Mouse (Mus musculus) thymus, postnatal 14 days (tissue): ENCODE results near the gene Wtap.
"Not testable (repeated sequence)": the region's sequence is repeated elsewhere in the genome, so short reads cannot be mapped to it uniquely, and the experiment has no call there.

Experiments
- DNase-seq: peaks from one replicate; pipeline ENCODE4 v3.0.0; 2021

Wtap gene

DNA sequence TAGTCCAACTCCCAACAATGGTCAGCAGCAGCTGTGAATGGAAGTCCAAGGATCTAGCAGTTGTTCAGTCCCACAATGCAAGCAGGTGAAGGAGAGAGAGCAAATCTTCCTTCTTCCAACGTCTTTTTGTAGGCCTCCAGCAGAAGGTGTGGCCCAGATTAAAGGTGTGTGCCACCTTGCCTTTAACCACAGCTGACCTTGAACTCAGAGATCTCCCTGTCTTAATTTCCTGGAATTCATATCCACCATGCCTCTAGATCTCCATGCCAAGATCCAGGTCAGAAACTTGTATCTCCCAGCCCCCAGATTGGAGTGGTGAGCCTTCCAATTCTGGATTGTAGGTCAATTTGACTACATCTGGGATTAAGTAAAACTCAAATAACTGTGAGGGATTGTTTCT lies at the start of gene Wtap:
Gene Wtap (minus strand): TSS at position 101 of the 400 bp plus-strand sequence.
- no peak for DNase-seq

DNA sequence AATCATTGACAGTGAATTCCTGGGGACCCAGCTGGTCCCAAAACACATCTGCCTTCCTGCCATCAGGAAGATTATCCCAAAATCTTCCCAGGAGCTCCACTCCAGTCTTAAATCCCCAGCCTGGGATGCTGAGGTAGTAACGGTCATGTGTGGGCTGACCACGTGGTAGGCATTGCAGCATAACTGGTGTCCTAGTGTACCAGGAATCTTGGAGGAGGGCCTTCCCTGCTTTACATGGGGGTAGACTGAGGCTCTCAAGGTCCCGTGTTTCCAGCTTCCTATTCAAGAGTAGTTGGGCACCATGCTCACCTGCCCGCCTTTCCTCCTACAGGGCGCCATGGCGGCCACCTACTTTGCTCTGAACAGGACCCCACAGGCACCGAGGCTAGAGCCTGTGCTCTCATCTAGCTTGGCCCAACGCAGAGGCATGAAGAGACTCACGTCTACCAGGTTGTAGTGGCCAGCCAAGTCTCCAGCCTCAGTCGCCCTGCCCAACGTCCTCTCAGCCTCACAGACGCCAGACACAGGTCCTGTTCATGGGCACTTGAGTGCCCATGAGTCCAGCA lies 42.7 kb upstream of the Wtap start:
- DNase-seq, result not testable (repeated sequence)

DNA sequence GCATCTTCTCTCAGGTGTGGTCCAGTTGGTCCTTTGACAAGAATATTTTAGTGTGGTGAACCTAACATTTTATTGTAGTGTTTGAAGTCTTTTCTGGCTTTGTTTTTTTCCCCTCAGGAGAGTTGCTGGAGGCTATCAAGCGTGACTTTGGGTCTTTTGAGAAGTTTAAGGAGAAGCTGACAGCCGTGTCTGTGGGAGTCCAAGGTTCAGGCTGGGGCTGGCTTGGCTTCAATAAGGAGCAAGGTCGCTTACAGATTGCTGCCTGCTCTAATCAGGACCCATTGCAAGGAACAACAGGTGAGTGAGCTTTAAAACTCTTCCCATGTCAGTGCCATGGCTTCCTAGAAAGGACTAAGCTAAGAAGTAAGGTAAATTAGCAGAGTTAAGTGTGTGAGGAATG lies 19.3 kb upstream of the Wtap start:
- DNase-seq, result no peak

DNA sequence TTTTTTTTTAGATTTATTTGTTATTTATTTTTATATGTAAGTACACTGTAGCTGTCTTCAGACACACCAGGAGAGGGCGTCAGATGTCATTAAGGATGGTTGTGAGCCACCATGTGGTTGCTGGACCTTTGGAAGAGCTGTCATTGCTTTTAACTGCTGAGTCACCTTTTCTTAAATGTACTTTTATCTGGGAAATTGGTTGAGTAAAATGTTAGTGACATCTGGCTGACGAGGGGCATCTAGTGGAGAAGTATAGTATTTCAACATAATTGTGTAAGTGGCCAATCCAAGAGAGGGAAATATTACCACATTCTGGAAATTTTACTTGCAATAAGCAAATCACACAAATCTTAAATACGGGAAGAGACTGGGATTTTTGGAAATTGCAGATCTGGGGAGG lies 15.9 kb upstream of the Wtap start:
- peak; percentile 39 for DNase-seq

DNA sequence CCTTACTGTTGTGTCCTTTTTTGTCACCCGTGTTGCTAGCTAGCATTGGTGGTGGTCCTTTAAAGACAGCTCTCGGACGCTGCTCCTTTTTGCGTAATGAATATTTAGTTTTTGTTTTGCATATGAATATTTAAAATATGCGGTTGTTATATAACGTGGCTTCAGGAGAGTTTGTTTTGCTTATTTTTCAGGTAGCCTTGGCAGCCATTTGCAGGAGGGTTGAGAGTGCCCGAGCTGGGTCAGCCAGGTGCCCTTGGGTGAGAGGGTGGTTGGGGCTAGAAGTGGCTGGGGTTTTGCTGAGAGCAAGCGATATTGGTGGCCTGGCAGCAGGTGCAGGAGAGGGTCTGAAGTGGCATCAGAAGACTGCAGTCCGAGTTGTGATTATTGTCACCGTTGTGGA lies 14.6 kb upstream of the Wtap start:
- no peak for DNase-seq

DNA sequence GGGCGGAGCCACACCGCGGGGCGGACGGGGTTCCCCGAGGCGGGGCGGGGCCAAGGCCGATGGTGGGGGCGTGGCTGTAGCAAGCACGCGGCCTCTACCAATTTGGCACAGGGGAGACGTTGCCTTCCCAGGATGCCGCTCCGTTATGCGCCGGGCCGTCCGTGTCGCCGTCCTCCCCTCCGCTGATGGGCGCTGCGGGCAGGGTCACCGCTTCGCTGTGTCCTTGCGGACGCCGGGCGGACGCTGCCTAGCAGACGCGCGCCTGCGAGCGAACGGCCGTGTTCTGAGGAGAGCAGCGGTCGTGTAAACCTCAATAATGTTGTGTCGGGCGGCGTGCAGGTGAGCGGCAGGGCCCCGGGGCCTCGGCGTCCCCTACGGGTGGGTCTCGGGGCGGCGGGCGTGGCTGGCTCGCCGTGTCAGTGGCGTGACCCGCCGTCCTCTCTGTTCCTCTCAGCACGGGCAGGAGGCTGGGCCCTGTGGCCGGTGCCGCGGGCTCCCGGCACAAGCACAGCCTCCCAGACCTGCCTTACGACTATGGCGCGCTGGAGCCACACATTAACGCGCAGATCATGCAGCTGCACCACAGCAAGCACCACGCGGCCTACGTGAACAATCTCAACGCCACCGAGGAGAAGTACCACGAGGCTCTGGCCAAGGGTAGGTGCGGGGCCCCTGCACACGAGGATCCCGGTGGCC lies 13.9 kb upstream of the Wtap start:
- peak; percentile 98 for DNase-seq

DNA sequence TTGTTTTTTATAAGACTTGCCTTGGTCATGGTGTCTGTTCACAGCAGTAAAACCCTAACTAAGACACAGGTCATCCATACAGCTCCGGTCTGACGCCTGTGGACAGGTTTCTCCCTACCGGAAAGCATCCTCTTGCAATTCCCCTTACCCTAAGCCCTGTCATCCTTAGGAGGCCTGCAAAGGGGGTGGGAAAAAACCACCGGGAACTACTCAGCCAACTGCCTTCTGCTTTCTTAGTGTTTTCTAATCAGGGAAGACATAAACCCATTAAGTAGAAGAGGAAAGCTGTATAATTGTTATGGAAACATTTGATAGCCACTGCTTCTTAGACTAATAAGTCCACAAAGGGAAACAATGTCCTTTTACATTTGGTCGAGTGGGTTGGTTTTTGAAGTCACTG lies 13.0 kb upstream of the Wtap start:
- DNase-seq, result no peak

DNA sequence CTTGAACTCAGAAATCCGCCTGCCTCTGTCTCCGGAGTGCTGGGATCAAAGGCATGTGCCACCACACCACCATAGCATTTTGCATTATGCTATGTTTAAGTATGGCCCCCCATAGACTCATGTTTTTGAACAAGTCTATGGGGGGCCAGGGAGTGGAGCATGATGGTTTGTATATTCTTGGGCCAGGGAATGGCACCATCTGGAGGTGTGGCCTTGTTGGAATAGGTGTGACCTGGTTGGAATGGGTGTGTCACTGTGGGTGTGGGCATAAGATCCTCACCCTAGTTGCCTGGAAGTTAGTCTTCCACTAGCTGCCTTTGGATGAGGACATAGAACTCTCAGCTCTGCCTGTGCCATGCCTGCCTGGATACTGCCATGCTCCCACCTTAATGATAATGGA lies 12.6 kb upstream of the Wtap start, which contains the start of gene Sod2:
Gene Sod2 (plus strand): TSS at position 301 of the 400 bp plus-strand sequence.
- not testable (repeated sequence) for DNase-seq

DNA sequence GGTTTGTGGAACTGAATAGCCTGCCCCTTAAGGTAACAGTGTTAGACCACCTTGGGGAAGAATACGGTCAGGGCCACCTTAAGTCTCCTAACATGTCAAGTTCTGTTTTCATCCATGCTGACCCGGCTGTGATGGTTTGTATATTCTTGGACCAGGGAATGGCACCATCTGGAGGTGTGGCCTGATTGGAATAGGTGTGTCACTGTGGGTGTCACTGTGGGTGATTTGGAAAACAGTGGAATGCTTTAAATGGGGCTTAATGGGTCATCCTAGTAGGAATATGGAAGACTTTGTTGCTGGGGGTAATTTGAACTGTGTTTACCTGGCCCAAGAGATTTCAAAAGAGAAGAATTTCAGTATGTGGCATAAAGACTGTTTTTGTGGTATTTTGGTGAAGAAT lies 10.5 kb upstream of the Wtap start:
- not testable (repeated sequence) for DNase-seq

DNA sequence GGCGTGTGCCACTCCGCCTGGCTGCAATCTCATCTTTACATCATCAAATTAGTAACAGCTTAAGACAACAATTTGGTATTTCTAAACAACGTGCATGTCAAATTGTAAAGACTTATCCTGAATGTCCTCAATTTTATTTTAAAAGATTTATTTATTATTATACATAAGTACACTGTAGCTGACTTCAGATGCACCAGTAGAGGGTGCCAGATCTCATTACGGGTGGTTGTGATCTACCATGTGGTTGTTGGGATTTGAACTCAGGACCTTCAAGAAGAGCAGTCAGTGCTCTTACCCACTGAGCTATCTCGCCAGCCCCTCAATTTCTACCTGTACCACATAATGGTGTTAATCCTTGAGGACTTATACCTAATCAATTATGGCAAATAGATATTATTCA lies 8.3 kb upstream of the Wtap start:
- not testable (repeated sequence) for DNase-seq

DNA sequence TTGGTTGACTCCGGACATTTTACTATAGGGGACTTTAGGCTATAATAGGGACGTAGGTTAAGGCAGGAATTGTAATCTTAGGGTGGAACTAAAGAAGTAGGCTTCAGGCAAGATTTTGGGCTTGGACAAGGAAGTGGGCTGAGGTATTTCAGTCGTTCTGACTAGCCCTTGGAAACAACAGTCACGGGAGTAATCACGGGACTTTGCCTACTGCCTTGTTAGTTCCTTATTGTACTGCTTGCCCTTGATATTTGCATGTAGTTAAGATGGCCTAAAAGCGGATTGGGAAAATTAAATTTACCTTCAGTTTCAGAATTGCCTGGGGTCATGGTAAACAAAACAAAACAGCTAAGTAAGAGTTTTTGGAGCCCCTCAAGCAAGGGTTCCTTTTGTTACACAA lies 5.1 kb upstream of the Wtap start:
- DNase-seq, result no peak

DNA sequence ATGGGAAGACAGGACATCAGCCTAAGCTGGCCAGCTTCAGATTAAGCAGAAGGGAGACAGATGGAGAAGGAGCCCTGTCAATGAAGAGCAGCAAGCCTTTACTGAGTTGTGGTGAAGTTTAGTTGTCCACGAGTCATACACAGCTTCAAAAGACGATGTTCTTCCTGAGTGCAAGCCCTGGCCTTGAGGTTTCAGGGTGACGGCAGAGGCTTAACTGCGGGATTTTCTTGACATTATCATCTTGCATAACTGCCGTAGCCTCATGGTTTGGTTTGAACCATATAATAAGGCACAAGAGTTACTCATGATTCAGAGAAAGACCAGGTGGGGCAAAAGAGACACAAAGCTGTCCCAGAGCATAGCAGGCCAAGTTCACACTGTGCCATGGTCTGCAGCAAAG lies 3.9 kb upstream of the Wtap start:
- no peak for DNase-seq

DNA sequence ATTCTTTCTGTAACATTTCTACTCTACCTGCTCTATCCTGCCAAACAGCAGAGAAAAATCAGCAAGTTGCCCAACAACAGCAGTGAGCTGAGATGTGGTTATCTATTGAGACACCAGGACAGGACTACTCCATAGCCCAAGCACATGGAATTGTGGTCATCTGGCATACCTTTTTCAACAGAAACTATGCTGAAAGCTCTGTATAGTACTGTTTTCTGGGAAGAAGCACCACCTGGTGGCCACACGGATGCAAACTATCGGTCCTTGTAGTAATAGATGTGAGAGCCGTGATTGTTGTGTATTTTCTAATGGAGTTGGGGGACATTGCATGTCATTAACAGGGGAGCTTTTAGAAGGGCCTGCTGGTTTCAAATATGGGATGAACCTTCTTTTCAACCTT lies 2.4 kb upstream of the Wtap start:
- DNase-seq, result peak; percentile 68

DNA sequence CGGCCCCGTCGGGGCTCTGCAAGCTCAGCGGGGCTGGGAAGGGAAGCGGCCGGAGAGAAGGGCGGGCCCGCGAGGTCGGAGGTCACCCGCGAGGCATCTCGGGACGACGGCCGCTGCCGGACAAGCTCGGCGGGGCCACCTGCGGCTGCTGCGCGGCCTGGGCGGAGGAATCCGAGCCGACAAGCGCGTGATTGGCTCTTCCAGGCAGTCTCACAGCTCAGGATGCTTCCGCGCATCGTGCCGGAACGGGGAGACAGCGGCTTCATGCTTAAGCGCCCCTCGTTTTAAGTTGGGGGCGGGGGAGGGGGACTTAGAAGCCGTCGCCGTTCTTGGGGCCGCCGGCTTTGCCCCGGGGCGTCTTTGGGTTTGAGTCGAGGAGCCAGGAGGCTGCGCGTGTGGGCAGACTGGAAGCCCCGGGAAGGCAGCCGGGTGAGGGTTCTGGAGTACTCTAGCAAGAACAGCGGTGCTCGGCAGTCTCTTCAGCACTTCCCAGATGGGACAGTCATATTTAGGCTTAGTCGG lies 1.4 kb downstream of the Wtap start:
- peak; percentile 93 for DNase-seq

DNA sequence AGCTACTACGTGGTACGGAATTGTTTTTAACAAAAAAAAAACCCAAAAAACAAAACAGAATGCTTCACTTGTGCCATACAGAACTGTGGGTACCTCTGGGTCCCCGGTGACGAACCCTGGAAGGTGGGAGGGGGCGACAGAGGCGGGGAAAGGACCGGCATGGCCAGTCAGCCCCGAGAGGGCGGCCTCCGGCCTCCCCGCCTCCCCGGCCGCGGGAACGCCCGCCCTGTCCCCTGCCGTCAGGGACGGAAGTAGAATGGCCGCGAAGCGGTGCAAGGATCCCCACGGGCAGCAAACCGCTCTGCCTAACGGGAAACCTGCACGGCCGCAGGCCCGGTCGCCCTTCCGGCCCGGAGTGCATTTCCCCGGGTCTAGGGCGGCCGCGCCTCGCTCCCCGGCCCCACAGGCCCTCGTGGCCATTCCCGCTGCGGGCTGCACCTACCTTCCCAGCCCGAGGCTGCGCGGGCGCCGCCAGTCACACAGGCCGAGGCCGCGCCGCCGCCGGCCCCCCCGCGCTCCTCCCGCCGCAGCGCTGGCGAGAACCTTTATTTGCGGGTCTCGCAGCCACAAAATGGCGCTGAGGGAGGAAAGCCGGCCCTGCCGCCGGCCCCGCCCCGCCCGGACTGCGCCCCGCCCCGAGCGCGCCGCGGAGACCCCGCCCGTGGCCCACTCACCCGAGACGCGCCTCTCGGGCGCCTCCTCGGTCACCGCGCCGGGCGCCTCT lies 2.2 kb downstream of the Wtap start:
- DNase-seq, result peak; percentile 92

DNA sequence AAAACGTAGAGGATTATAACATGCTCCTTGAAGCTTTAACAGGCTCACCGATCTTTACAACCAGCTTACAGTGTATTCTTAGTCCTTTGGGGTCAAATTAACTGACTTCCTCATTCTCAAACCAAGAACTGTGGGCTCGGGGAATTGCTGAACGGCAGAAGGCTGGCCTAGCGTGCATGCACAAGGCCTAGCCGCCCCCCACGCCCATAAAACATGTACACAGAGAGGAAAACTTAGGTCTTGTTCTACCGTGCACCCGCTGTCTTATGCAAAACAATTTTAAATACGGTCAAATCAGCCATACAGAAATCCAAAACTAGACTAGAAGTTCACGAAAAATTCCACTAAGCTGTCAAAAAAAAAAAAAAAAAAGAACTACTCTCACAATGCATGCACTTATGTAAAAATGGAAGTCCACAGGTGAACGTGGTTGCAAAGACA lies 2.8 kb downstream of the Wtap start:
- peak; percentile 60 for DNase-seq

DNA sequence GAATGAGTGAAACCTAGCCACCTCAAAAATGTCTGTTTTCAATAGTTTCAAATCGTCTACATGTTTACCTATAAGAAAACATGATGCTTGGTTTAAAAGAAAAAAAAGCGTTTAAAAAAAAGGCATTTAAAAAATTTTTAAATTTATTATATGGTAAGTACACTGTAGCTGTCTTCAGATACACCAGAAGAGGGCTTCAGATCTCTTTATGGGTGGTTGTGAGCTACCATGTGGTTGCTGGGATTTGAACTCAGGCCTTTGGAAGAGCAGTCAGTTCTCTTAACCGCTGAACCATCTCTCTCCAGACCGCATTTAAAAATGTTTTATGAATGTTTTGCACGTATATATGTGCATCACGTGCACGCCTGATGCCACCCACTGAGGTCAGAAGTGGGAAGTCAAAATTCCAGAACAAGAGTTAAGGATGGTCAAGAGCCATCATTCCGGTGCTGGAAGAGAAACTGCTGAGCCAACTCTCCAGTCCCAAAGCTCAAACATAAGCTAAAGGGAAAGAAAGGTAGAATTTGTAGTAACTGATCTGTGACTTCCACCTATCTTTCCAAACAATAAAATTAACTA lies 3.3 kb downstream of the Wtap start:
- DNase-seq, result no peak

DNA sequence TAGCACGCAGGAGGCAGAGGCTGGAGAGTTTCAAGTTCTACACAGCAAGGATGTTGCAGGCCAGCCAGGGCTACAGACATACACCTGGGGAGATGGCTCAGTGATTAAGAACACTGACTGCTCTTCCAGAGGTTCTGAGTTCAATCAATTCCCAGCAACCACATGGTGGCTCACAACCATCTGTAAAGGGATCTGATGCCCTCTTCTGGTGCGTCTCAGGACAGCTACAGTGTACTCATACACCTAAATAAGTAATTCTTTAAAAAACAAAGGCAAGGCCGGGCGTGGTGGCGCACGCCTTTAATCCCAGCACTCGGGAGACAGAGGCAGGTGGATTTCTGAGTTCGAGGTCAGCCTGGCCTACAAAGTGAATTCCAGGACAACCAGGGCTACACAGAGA lies 5.9 kb downstream of the Wtap start:
- DNase-seq, result peak; percentile 42

DNA sequence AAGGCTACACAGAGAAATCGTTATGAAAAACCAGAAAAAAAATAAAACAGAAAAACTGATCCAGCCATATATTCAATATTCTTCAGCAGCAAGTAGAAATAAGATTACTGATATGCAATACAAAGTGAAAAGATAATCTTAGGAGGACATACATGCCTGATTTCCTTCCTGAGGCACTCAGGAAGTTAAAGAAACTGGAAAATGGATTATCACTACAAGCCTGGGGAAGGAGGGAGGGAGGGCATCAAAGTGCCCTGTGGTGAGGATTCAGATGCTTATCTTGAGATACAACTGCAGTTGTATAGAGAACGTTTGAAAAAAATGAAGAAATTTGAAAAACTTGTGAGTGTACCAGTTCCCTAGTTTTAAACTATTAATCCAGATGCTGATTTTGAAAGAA lies 10.0 kb downstream of the Wtap start:
- DNase-seq, result no peak

DNA sequence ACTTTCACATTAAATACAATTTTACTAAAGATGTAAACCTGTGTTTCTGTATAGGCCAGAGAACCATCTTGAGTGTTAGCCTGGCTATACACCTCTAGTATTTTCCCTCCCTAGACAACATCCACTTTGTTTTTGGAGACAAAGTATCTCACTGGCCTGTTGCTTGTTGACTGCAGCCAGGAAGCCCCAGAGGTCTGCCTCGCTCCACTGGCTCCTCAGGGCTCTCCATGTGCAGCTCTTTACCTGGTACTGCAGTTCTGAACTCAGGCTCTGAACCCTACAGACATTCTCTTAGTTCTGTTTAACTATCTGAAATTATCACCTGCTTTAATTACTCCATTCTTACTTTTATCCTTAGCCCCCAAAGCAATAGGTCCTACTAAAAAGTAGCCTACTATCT lies 15.4 kb downstream of the Wtap start:
- no peak for DNase-seq

DNA sequence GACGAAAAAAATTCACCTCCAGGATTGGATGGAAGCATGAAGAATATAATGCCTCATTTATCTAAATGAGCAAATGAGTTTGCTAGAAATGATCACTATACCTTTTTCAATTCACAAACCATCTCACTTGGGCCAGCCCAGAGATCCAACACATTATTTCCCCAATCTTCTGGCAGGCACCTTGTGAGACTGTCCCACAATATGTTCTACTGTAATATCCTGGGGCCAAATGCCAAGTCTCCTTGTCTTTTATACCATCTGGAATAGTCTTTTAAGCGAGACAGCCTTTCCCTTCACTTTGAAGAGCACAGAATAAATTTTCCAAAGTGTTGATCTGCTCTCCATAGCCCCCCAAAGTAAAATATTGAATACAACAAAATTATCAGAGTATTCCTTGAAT lies 20.1 kb downstream of the Wtap start:
- DNase-seq, result no peak

DNA sequence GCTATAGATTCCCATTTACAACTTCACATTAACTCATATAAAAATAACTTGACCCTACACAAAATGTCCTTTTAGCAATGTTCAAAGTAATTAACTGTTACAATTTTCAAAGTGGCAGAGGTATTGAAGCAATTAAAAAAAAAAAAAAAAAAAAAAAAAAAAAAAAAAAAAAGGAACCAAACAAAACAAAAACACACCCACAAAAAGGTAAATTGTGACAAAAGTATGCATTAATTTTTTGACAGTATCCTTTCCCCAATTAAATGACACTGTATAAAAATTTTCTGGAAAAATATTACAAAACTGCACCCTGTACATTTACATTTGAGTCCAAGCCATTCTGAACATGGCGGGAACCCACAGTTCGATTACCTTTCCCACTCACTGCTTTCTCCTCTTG lies 26.8 kb downstream of the Wtap start:
- no peak for DNase-seq

DNA sequence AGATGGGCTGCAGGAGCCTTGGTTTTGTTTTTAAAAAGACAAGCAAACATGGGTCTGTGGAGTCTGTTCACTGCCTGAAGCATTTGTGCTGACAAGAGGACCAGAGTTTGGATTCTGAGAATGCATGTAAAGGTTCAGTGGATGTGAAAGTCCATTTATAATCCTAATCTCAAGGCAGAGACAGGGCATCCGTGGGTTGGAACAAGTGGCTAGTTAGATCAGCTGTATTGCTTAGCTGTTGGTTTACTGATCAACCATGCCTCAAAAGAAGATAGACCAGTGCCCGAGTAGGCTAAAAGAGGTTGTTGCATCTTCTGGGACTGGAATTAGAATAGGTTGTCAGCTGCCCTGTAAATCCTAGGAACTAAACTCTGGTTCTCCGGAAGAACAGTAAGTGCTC lies 30.5 kb downstream of the Wtap start:
- DNase-seq, result no peak
